13 mouse cellular contexts compared by ENCODE assay signal in genomic region chr1:89190621-89191020, GRCm38 (mm10).
A peak's percentile ranks its signal among the peaks of the same experiment; 100 is the strongest.
DNase-seq lines count a peak whose midpoint lies in the region; ATAC-seq and TF ChIP-seq lines count a peak whose summit lies in the region.
"Had no signal": no experiment of that assay in that cellular context is flagged by ENCODE, and none has a peak within 500 bp of the region (broad histone marks: within the 10 kb centered on the region; RNA-seq: fewer than 3 reads in every experiment).

No protein-coding gene starts in this region.

- ATAC-seq in intestine, embryonic 14.5 days (replicated peaks; ENCODE audit: low FRiP score, low TSS enrichment, low read depth), result no peak
- ATAC-seq in intestine, postnatal 0 days, result no peak
- no peak for ATAC-seq in stomach, embryonic 16.5 days (ENCODE audit: insufficient read depth, low FRiP score)
- no peak for ATAC-seq in stomach, postnatal 0 days (ENCODE audit: low FRiP score, low TSS enrichment)
- ATAC-seq in heart, embryonic 13.5 days (ENCODE audit: extremely low read depth, insufficient number of reproducible peaks, low FRiP score, low TSS enrichment), result no peak
- no peak for ATAC-seq in midbrain, embryonic 14.5 days (ENCODE audit: low FRiP score, low TSS enrichment)
- ATAC-seq: forebrain, embryonic 16.5 days had no signal

- no peaks in the 10 kb centered on the region for H3K27me3 ChIP-seq in intestine, embryonic 14.5 days (replicated peaks; ENCODE audit: control insufficient read depth, insufficient read depth, low read length)
- no peaks in the 10 kb centered on the region for H3K27me3 ChIP-seq in intestine, postnatal 0 days (replicated peaks; ENCODE audit: control insufficient read depth, insufficient read depth, low read length)
- no peaks in the 10 kb centered on the region for H3K27me3 ChIP-seq in stomach, embryonic 16.5 days (ENCODE audit: control insufficient read depth, insufficient read depth, low read length)
- no peaks in the 10 kb centered on the region for H3K27me3 ChIP-seq in stomach, postnatal 0 days (ENCODE audit: control insufficient read depth, insufficient read depth, low read length)
- 0 out of 2 replicates have a peak, but pooled peaks cover 8% of the 10 kb centered on the region for H3K27me3 ChIP-seq in heart, embryonic 13.5 days (replicated peaks)
- no peaks in the 10 kb centered on the region for H3K27me3 ChIP-seq in midbrain, embryonic 14.5 days (ENCODE audit: control insufficient read depth, insufficient read depth, low read length)

- H3K27ac ChIP-seq in intestine, embryonic 14.5 days (ENCODE audit: low read depth), result peak overlapping the region; percentile 51; the same call in 1 of the 2 replicates
- no peak overlapping the region for H3K27ac ChIP-seq in intestine, postnatal 0 days (ENCODE audit: low read depth, low read length)
- H3K27ac ChIP-seq in stomach, embryonic 16.5 days (ENCODE audit: low read length), result peak overlapping the region; percentile 22
- H3K27ac ChIP-seq in stomach, postnatal 0 days (replicated peaks), result no peak overlapping the region
- peak overlapping the region; percentile 66 for H3K27ac ChIP-seq in heart, embryonic 13.5 days (replicated peaks)
- H3K27ac ChIP-seq in midbrain, embryonic 14.5 days (replicated peaks; ENCODE audit: low read depth, low read length), result no peak overlapping the region

- H3K9ac ChIP-seq in intestine, embryonic 14.5 days (ENCODE audit: low read length), result no peak overlapping the region
- no peak overlapping the region for H3K9ac ChIP-seq in intestine, postnatal 0 days (ENCODE audit: low read depth, low read length)
- H3K9ac ChIP-seq in stomach, embryonic 16.5 days (ENCODE audit: low read length), result no peak overlapping the region
- H3K9ac ChIP-seq in stomach, postnatal 0 days (ENCODE audit: low read length), result no peak overlapping the region
- H3K9ac ChIP-seq in heart, embryonic 13.5 days, result no peak overlapping the region
- H3K9ac ChIP-seq in midbrain, embryonic 14.5 days (replicated peaks; ENCODE audit: low read length), result no peak overlapping the region

- no peaks in the 10 kb centered on the region for H3K36me3 ChIP-seq in intestine, embryonic 14.5 days (ENCODE audit: control insufficient read depth, insufficient read depth, low read length)
- no peaks in the 10 kb centered on the region for H3K36me3 ChIP-seq in intestine, postnatal 0 days (ENCODE audit: control insufficient read depth, insufficient read depth)
- no peaks in the 10 kb centered on the region for H3K36me3 ChIP-seq in stomach, embryonic 16.5 days (ENCODE audit: control insufficient read depth, insufficient read depth, low read length)
- H3K36me3 ChIP-seq in stomach, postnatal 0 days (ENCODE audit: control insufficient read depth, insufficient read depth, low read length), result no peaks in the 10 kb centered on the region
- no peaks in the 10 kb centered on the region for H3K36me3 ChIP-seq in heart, embryonic 13.5 days
- H3K36me3 ChIP-seq in midbrain, embryonic 14.5 days (ENCODE audit: control insufficient read depth, insufficient read depth, low read length), result no peaks in the 10 kb centered on the region

- no peaks in the 10 kb centered on the region for H3K9me3 ChIP-seq in intestine, embryonic 14.5 days (ENCODE audit: control insufficient read depth, low read length)
- H3K9me3 ChIP-seq in intestine, postnatal 0 days (ENCODE audit: control insufficient read depth), result no peaks in the 10 kb centered on the region
- H3K9me3 ChIP-seq in stomach, embryonic 16.5 days (replicated peaks; ENCODE audit: control insufficient read depth, low read length), result no peaks in the 10 kb centered on the region
- no peaks in the 10 kb centered on the region for H3K9me3 ChIP-seq in stomach, postnatal 0 days (ENCODE audit: control insufficient read depth, low read length)
- no peaks in the 10 kb centered on the region for H3K9me3 ChIP-seq in heart, embryonic 13.5 days
- H3K9me3 ChIP-seq in midbrain, embryonic 14.5 days (ENCODE audit: control insufficient read depth, low read length), result no peaks in the 10 kb centered on the region
- H3K9me3 ChIP-seq: megakaryocyte, embryonic 14.5 days had no signal

- 28% methylated on average over 7 of the region's 7 CpGs for WGBS in intestine, embryonic 14.5 days
- 43% methylated on average over 7 of the region's 7 CpGs for WGBS in intestine, postnatal 0 days
- WGBS in stomach, embryonic 16.5 days, result 19% methylated on average over 7 of the region's 7 CpGs
- 19% methylated on average over 7 of the region's 7 CpGs for WGBS in stomach, postnatal 0 days
- 37% methylated on average over 7 of the region's 7 CpGs for WGBS in heart, embryonic 13.5 days
- WGBS in midbrain, embryonic 14.5 days, result 36% methylated on average over 7 of the region's 7 CpGs

- TF ChIP-seq EP300 in stomach, postnatal 0 days (optimal IDR thresholded peaks at IDR 0.05), result no peak

- no peak for TF ChIP-seq CTCF in intestine, postnatal 0 days (IDR thresholded peaks at IDR 0.05; ENCODE audit: low read depth)
- TF ChIP-seq CTCF in stomach, postnatal 0 days (IDR thresholded peaks at IDR 0.05; ENCODE audit: low read depth), result no peak

- no peak for DNase-seq in intestine, embryonic 14.5 days (ENCODE audit: low spot score)
- no peak for DNase-seq in stomach, postnatal 0 days (ENCODE audit: low spot score)
- peak; percentile 58 for DNase-seq in midbrain, embryonic 14.5 days
- no peak for DNase-seq in layer of hippocampus, postnatal 14 days (ENCODE audit: low spot score in 2 of 2)
- no peak for DNase-seq in frontal cortex, postnatal 36 days (ENCODE audit: low spot score in 2 of 2)
- DNase-seq: adrenal gland, adult 8-10 months; cerebellum, adult 2 months; left cerebral cortex, postnatal 4 days had no signal

- peaks cover 3% of the 10 kb centered on the region; the same call in 1 of the 2 replicates for H3K4me1 ChIP-seq in intestine, embryonic 14.5 days (replicated peaks; ENCODE audit: control insufficient read depth, insufficient read depth, low read length)
- H3K4me1 ChIP-seq in intestine, postnatal 0 days (replicated peaks; ENCODE audit: control insufficient read depth, insufficient read depth, low read length), result no peaks in the 10 kb centered on the region
- H3K4me1 ChIP-seq in stomach, embryonic 16.5 days (ENCODE audit: control insufficient read depth, insufficient read depth, low read length), result 0 out of 2 replicates have a peak, but pooled peaks cover 2% of the 10 kb centered on the region
- H3K4me1 ChIP-seq in stomach, postnatal 0 days (replicated peaks; ENCODE audit: control insufficient read depth, insufficient read depth), result no peaks in the 10 kb centered on the region
- peaks cover 47% of the 10 kb centered on the region for H3K4me1 ChIP-seq in heart, embryonic 13.5 days
- 0 out of 2 replicates have a peak, but pooled peaks cover 2% of the 10 kb centered on the region for H3K4me1 ChIP-seq in midbrain, embryonic 14.5 days (ENCODE audit: control insufficient read depth, insufficient read depth, low read length)
- H3K4me1 ChIP-seq: megakaryocyte, embryonic 14.5 days had no signal

- H3K4me2 ChIP-seq in intestine, embryonic 14.5 days (ENCODE audit: low read length), result no peak overlapping the region
- no peak overlapping the region for H3K4me2 ChIP-seq in intestine, postnatal 0 days (replicated peaks; ENCODE audit: low read depth)
- H3K4me2 ChIP-seq in stomach, embryonic 16.5 days (ENCODE audit: low read depth, low read length), result no peak overlapping the region
- H3K4me2 ChIP-seq in stomach, postnatal 0 days (replicated peaks; ENCODE audit: low read depth), result no peak overlapping the region
- no peak overlapping the region for H3K4me2 ChIP-seq in heart, embryonic 13.5 days
- H3K4me2 ChIP-seq in midbrain, embryonic 14.5 days (ENCODE audit: low read length), result no peak overlapping the region

- H3K4me3 ChIP-seq in intestine, embryonic 14.5 days (ENCODE audit: low read depth, low read length), result no peak overlapping the region
- H3K4me3 ChIP-seq in intestine, postnatal 0 days (ENCODE audit: low read depth, low read length), result no peak overlapping the region
- no peak overlapping the region for H3K4me3 ChIP-seq in stomach, embryonic 16.5 days (replicated peaks; ENCODE audit: low read length)
- H3K4me3 ChIP-seq in stomach, postnatal 0 days (ENCODE audit: low read depth, low read length), result no peak overlapping the region
- no peak overlapping the region for H3K4me3 ChIP-seq in heart, embryonic 13.5 days
- H3K4me3 ChIP-seq in midbrain, embryonic 14.5 days (replicated peaks; ENCODE audit: low read depth, low read length), result no peak overlapping the region
- H3K4me3 ChIP-seq: megakaryocyte, embryonic 14.5 days had no signal

Comparison
In these comparisons a context has a peak if more than half of its experiments do, and no peak if none do; other contexts are left out.
1. H3K27ac ChIP-seq: peak in intestine, embryonic 14.5 days (single experiment), stomach, embryonic 16.5 days (single experiment) and heart, embryonic 13.5 days (single experiment); none in intestine, postnatal 0 days (single experiment), stomach, postnatal 0 days (single experiment) and midbrain, embryonic 14.5 days (single experiment).